In the genomic region with DNA sequence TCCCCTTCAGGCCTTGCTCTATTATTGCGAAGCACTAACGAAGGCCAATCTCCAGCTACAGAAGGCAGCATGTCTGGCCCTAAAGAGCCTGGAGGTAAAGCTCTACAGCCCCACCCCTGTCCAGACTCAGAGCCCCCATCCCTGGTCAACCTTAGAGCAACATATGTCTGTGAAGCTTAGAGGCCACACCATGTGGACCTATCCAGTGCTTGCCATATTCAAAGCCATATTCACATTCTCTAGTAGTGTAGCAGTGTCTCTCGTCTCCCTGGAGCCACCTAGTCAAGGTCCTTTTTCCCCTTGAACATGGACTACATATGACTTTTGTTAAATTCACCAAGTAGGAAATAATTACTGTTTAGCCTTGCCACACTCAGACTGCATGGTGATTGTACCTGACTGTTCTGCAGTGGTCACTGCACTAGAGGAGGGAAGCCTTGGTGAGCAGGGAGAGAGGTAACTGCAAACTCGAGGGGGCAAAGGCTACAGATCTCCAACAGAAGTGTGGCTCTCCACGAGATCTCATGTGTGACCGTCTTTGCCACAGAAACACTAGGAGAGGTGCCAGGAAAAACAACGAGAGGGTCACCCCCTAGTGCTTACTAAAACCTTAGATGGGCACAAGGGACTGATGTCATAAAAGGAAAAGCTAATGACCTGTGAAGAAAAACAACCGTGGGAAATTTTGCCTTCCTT, we compare ENCODE assay signal across 37 mouse cellular contexts. TPM values are rescaled to one million over a fixed set of nuclear protein-coding genes. Genes with fewer than 3 reads are reported as not detected.
DNase-seq lines count a peak whose midpoint lies in the region; ATAC-seq and TF ChIP-seq lines count a peak whose summit lies in the region.
"Had no signal": no experiment of that assay in that cellular context is flagged by ENCODE, and none has a peak within 500 bp of the region (broad histone marks: within the 10 kb centered on the region; RNA-seq: fewer than 3 reads in every experiment).

No protein-coding gene starts in this region.

- intact Hi-C loops in heart, postnatal 10 days (cut with DNase I): no loop called here

- DNase-seq in Patski (ENCODE audit: low read depth, low spot score): peak; percentile 98
- DNase-seq in kidney, adult 8-10 months: peak; percentile 17 to 26
- peak; percentile 76 for DNase-seq in kidney, postnatal 0 days (ENCODE audit: low spot score)
- DNase-seq in mesoderm, embryonic 11.5 days (ENCODE audit: low read depth, low spot score): peak; percentile 18
- no peak for DNase-seq in ovary, postnatal 14 days (ENCODE audit: low spot score)
- DNase-seq in heart, postnatal 10 days: no peak
- DNase-seq: adrenal gland, adult 8-10 months; B cell, adult 2 months; cerebellum, adult 8-10 months; cerebellum, postnatal 25 days; gastrocnemius, postnatal 25 days; heart, adult 11 months; heart, postnatal 4 days; layer of hippocampus, postnatal 36 days; lung, embryonic 14.5 days; lung, postnatal 14 days; right cerebral cortex, postnatal 14 days had no signal

- CTCF ChIA-PET in Patski (lab: Charles Lee): interaction anchor here (0.8 to 3.5 kb wide), 4 partner anchors 11 to 51 kb away, joined by 3 to 17 read pairs (median 4); no protein-coding TSS in a partner anchor

- no peaks in the 10 kb centered on the region for H3K27me3 ChIP-seq in Patski
- H3K27me3 ChIP-seq in kidney, postnatal 0 days (ENCODE audit: insufficient read depth, low read length): no peaks in the 10 kb centered on the region
- H3K27me3 ChIP-seq: forebrain, embryonic 15.5 days; hindbrain, embryonic 15.5 days; limb, embryonic 12.5 days; liver, embryonic 15.5 days; neural tube, embryonic 12.5 days had no signal

- H3K9me3 ChIP-seq in kidney, postnatal 0 days (replicated peaks; ENCODE audit: low read length): no peaks in the 10 kb centered on the region
- H3K9me3 ChIP-seq: forebrain, embryonic 10.5 days; forebrain, embryonic 15.5 days; hindbrain, embryonic 15.5 days; limb, embryonic 12.5 days; liver, embryonic 15.5 days; neural tube, embryonic 12.5 days had no signal

- H3K36me3 ChIP-seq in kidney, postnatal 0 days (ENCODE audit: insufficient read depth, low read length): no peaks in the 10 kb centered on the region
- H3K36me3 ChIP-seq: forebrain, embryonic 10.5 days; limb, embryonic 12.5 days; liver, embryonic 15.5 days had no signal

- ATAC-seq in Patski: peak; percentile 85
- ATAC-seq in kidney, postnatal 0 days (replicated peaks; ENCODE audit: low FRiP score, low read depth): peak; percentile 83; the same call in 1 of the 2 replicates
- ATAC-seq: forebrain, embryonic 15.5 days; inflammation-experienced regulatory T-cells, adult 6 months; midbrain, embryonic 16.5 days had no signal

- in situ Hi-C loops in Patski (cut with MboI; ENCODE audit: low pct_unique_long_range_greater_than_20kb): loop anchor here (25.0 kb wide), 1 partner anchor 188 kb away; no protein-coding TSS in a partner anchor

- no peak overlapping the region for H3K9ac ChIP-seq in kidney, postnatal 0 days (ENCODE audit: low read depth, low read length)
- H3K9ac ChIP-seq: forebrain, embryonic 15.5 days; hindbrain, embryonic 15.5 days; limb, embryonic 12.5 days; liver, embryonic 15.5 days; lung, embryonic 14.5 days; neural tube, embryonic 12.5 days had no signal

- H3K4me1 ChIP-seq in kidney, postnatal 0 days (replicated peaks; ENCODE audit: insufficient read depth, low read length): peaks cover 6% of the 10 kb centered on the region; the same call in 1 of the 2 replicates
- H3K4me1 ChIP-seq: hindbrain, embryonic 15.5 days; liver, embryonic 15.5 days had no signal

- POLR2A ChIA-PET in Patski (lab: Charles Lee): interaction anchor here (1.1 kb wide), 1 partner anchor 14 kb away, joined by 3 read pairs; no protein-coding TSS in a partner anchor

- H3K4me2 ChIP-seq in kidney, postnatal 0 days (ENCODE audit: low read length): peak overlapping the region; percentile 31; the same call in 1 of the 2 replicates
- H3K4me2 ChIP-seq: forebrain, embryonic 15.5 days; heart, embryonic 11.5 days; limb, embryonic 12.5 days; liver, embryonic 15.5 days; lung, embryonic 14.5 days; midbrain, embryonic 11.5 days; neural tube, embryonic 12.5 days had no signal

- 0 out of 2 replicates have a peak overlapping the region, but pooled peaks have one; percentile 13 for H3K27ac ChIP-seq in kidney, postnatal 0 days
- H3K27ac ChIP-seq: forebrain, embryonic 15.5 days; hindbrain, embryonic 15.5 days; liver, embryonic 15.5 days; neural tube, embryonic 12.5 days had no signal

- no peak for TF ChIP-seq CTCF in Patski (IDR thresholded peaks at IDR 0.05)
- TF ChIP-seq CTCF in kidney, postnatal 0 days (IDR thresholded peaks at IDR 0.05; ENCODE audit: low read depth): no peak

- WGBS in kidney, postnatal 0 days: 33% methylated on average over 8 of the region's 8 CpGs

- H3K4me3 ChIP-seq in kidney, postnatal 0 days (replicated peaks; ENCODE audit: low read depth, low read length): no peak overlapping the region
- H3K4me3 ChIP-seq: forebrain, embryonic 10.5 days; forebrain, embryonic 15.5 days; hindbrain, embryonic 15.5 days; limb, embryonic 12.5 days; liver, embryonic 15.5 days; neural tube, embryonic 12.5 days had no signal

RNA-seq across cellular contexts. Expression of a gene that starts 17.2 kb away (rescaled TPM):
- not detected for polyA plus RNA-seq in Patski (2021)
- polyA plus RNA-seq in kidney, postnatal 0 days (2015; fragmentation: Nextera tagmentation; extraction: Ambion mirVana): not detected in 2 replicates
- total RNA-seq in heart, postnatal 10 days (2021): not detected
- total RNA-seq: adrenal gland, adult 8-10 months; adrenal gland, postnatal 4 days; ES-E14; gastrocnemius, adult 18-20 months; gastrocnemius, postnatal 25 days; heart, postnatal 4 days; layer of hippocampus, postnatal 36 days; liver, adult 2 months had no signal
- polyA plus RNA-seq: embryonic facial prominence, embryonic 11.5 days; forebrain, embryonic 15.5 days; heart, embryonic 11.5 days; heart, embryonic 16.5 days; hindbrain, embryonic 15.5 days; large intestine, adult 2 months; limb, embryonic 12.5 days; liver, adult 2 months; liver, embryonic 15.5 days; lung, embryonic 14.5 days; midbrain, embryonic 16.5 days; neural tube, embryonic 12.5 days; small intestine, adult 2 months; stomach, embryonic 14.5 days; thymus, postnatal 0 days had no signal

RNA-seq across cellular contexts. Expression of a gene that starts 37.9 kb away (rescaled TPM):
- polyA plus RNA-seq in Patski (2021): 61.1 TPM
- 69.8 and 78.7 TPM in 2 replicates for polyA plus RNA-seq in kidney, postnatal 0 days (2015; fragmentation: Nextera tagmentation; extraction: Ambion mirVana)
- 10 to 100 TPM; 40.6 to 45.1 TPM for total RNA-seq in heart, postnatal 10 days (2021)

Comparison
In these comparisons a context has a peak if more than half of its experiments do, and no peak if none do; other contexts are left out.
1. DNase-seq: peak in Patski (single experiment), kidney, adult 8-10 months (2 of 2), kidney, postnatal 0 days (single experiment) and mesoderm, embryonic 11.5 days (single experiment); none in ovary, postnatal 14 days (single experiment) and heart, postnatal 10 days (0 of 2).